Mouse (Mus musculus) liver, embryonic 12.5 days (tissue): ENCODE measurements around the gene Tcf12. TPM values are rescaled to one million over a fixed set of nuclear protein-coding genes. Genes with fewer than 3 reads are reported as not detected.
A peak's percentile ranks its signal among the peaks of the same experiment; 100 is the strongest.

Experiments used
- ATAC-seq: fragments of 200-750 bp; cut with Nextera tagmentation; 2 replicates; pipeline ENCODE4 v1.8.0; 2017; ENCODE audit warnings: moderate number of reproducible peaks, mild to moderate bottlenecking, moderate library complexity
- H3K27ac ChIP-seq: fragments of 300-500 bp; sonication (generic); 2 replicates; pipeline ENCODE4 v1.5.1; 2016; ENCODE audit warnings: mild to moderate bottlenecking
- H3K27me3 ChIP-seq: fragments of 300-500 bp; sonication (generic); replicated peaks from 2 replicates; pipeline ENCODE4 v1.6.1; 2016; ENCODE audit warnings: mild to moderate bottlenecking, moderate library complexity
- H3K36me3 ChIP-seq: fragments of 300-500 bp; sonication (generic); 2 replicates; pipeline ENCODE4 v1.6.1; 2016; ENCODE audit warnings: mild to moderate bottlenecking, moderate library complexity
- H3K4me1 ChIP-seq: fragments of 300-500 bp; sonication (generic); 2 replicates; pipeline ENCODE4 v1.6.1; 2016
- H3K4me2 ChIP-seq: fragments of 300-500 bp; sonication (generic); 2 replicates; pipeline ENCODE4 v1.6.1; 2016; ENCODE audit warnings: mild to moderate bottlenecking, moderate library complexity
- H3K4me3 ChIP-seq: fragments of 300-500 bp; sonication (generic); 2 replicates; pipeline ENCODE4 v1.5.1; 2016; ENCODE audit warnings: mild to moderate bottlenecking, moderate library complexity
- H3K9ac ChIP-seq: fragments of 300-500 bp; sonication (generic); 2 replicates; pipeline ENCODE4 v1.6.1; 2016; ENCODE audit warnings: mild to moderate bottlenecking, moderate library complexity
- H3K9me3 ChIP-seq: fragments of 300-500 bp; sonication (generic); replicated peaks from 2 replicates; pipeline ENCODE4 v1.6.1; 2016; ENCODE audit warnings: mild to moderate bottlenecking, moderate library complexity
- WGBS: fragments of 180-500 bp; shearing (Covaris S2); methylation state at CpG from one replicate; pipeline ENCODE4 v1.1.7; 2016; ENCODE audit not compliant: insufficient replicate concordance; 5-methylcytosine and 5-hydroxymethylcytosine counted together
- microRNA-seq: library from miRNA; unstranded; fragments of <30 nt; microRNA quantifications from one replicate; pipeline ENCODE4, GENCODE M21; 2017
- polyA plus RNA-seq: library from polyadenylated mRNA; unstranded; fragments of >200 nt; fragmentation: Nextera tagmentation; extraction: Ambion mirVana; gene quantifications from 2 replicates; pipeline ENCODE4 v1.2.1, GENCODE M21; 2016

Tcf12 gene
- polyA plus RNA-seq, 1 experiment from 2014 or later = 19.9 TPM

DNA sequence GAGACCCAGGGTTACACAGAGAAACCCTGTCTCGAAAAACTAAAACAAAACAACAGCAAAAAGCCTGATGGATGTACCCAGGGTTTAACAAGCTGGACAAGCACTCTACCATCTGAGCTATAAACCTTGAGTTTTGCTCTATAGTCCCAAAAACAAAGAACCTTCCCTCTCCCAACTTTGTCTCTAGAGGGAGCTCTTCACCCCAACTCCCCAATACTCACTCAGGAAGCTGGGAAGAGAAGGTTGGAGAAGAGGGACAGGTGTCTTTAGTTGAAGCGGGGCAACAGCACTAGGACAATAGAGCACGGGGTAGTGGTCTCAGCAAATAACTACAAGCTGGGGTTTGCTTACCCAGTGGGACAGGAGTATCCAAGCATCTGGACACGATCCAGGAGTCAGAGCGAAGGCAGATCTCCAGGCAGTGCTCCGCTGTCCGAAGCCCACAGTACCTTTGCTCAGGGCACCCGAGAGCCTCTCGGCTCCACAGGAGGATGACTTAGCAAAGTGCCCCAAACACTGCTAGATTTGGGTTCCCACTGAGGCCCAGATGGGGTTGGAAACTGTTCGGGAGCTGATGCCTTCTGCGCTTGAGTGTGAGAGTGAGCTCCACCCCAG lies 302.9 kb downstream of the Tcf12 start:
- Histone ChIP-seq H3K4me2 (peak overlapping the region; percentile 28; the same call in 1 of the 2 replicates), H3K4me3 (no peak overlapping the region), H3K27ac (no peak overlapping the region), H3K27me3 (peaks cover 14% of the 10 kb centered on the region; the same call in 1 of the 2 replicates), H3K4me1 (no peaks in the 10 kb centered on the region), H3K36me3 (no peaks in the 10 kb centered on the region), H3K9me3 (no peaks in the 10 kb centered on the region), H3K9ac (no peak overlapping the region)
- ATAC-seq = no peak
- 36% methylated on average over 11 of the region's 11 CpGs for WGBS

DNA sequence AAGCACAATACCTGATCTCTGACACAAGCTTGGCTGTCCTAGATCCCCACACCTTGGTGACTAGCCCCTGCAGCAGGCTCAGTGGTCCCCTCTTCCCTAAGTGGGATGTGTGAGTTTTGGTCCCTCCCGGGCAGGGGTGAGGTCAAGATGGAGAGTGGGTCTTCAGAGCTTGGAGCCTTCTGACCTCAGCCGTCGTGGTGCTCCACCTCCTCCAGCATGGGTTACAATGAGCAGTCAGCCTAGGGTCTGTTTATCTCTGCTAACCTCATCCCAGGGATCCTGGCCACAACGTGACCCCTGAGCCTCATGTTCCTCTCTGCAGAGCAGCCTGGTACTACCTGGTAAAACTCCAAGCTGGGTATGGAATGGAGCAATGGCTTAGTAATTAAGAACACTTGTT lies 303.9 kb downstream of the Tcf12 start:
- Histone ChIP-seq H3K27ac (no peak overlapping the region), H3K36me3 (no peaks in the 10 kb centered on the region), H3K4me3 (no peak overlapping the region), H3K9ac (no peak overlapping the region), H3K4me1 (no peaks in the 10 kb centered on the region), H3K27me3 (peaks cover 16% of the 10 kb centered on the region; the same call in 1 of the 2 replicates), H3K4me2 (no peak overlapping the region), H3K9me3 (no peaks in the 10 kb centered on the region)
- ATAC-seq = no peak
- 48% methylated on average over 4 of the region's 4 CpGs for WGBS

DNA sequence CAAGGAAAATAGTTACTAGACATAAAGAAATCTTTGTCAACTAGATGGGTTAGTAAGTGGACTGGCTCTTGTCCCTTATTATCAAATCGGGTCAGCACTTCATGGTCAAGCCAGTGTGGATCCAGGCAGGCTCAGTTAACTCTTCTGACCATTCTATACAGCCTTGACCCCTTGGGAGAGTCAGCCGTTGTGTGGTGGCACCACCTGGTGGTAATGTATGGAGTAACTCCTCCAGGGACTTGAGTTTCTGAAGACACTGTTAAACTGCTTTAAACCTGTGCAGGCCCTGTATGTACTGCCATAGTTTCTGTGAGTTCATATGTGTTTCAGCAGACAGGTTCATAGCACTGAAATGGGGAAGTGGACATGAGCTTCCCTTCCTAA lies 305.3 kb downstream of the Tcf12 start:
- Histone ChIP-seq H3K27me3 (peaks cover 21% of the 10 kb centered on the region; the same call in 1 of the 2 replicates), H3K9ac (no peak overlapping the region), H3K4me3 (no peak overlapping the region), H3K27ac (no peak overlapping the region), H3K36me3 (no peaks in the 10 kb centered on the region), H3K4me1 (no peaks in the 10 kb centered on the region), H3K9me3 (no peaks in the 10 kb centered on the region), H3K4me2 (no peak overlapping the region)
- peak; percentile 27; the same call in 1 of the 2 replicates for ATAC-seq
- WGBS = 0% methylated on average over 2 of the region's 2 CpGs

DNA sequence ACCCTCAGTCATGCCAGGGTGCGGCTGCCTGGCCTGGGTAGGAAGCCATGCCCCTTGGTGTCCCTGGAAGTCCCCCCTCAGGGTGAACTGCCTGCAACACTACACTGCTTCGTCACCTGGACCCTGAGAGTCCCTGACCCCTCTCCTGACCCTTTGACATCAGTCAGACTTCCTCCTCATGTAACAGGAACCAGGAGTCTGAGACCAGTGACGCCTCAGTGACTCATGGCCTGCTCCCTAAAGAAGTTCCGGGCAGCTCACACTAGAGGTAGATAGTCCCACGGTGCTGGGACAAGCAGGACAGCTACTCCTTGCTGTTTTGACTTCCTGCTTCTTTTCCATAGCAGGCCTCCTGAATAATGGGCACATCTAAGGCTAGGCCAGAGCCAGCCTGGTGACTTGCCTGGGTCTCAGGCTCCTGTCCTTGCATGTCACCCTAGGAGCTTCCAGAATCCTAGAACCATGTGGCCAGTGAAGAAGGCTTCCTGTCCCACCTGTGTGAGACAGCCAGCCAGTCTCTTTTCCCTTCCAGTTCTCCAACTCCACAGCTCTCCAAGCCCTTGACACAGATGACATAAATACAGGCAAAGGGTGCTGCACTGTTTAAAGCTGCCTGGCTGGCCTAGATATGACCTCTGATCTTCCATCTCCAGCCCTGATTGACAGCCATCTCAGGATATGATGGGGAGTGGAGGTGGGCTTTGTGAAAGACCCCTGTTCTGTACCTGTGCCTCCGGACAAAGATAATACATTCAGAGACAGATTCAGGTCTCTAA lies 305.8 kb downstream of the Tcf12 start:
- no peaks in the 10 kb centered on the region for H3K4me1 ChIP-seq
- ATAC-seq = no peak
- 48% methylated on average over 6 of the region's 6 CpGs for WGBS
- H3K27me3 ChIP-seq = peaks cover 17% of the 10 kb centered on the region; the same call in 1 of the 2 replicates
- H3K4me3 ChIP-seq = no peak overlapping the region
- H3K36me3 ChIP-seq = no peaks in the 10 kb centered on the region
- no peak overlapping the region for H3K4me2 ChIP-seq
- no peak overlapping the region for H3K9ac ChIP-seq
- H3K27ac ChIP-seq = no peak overlapping the region
- no peaks in the 10 kb centered on the region for H3K9me3 ChIP-seq

DNA sequence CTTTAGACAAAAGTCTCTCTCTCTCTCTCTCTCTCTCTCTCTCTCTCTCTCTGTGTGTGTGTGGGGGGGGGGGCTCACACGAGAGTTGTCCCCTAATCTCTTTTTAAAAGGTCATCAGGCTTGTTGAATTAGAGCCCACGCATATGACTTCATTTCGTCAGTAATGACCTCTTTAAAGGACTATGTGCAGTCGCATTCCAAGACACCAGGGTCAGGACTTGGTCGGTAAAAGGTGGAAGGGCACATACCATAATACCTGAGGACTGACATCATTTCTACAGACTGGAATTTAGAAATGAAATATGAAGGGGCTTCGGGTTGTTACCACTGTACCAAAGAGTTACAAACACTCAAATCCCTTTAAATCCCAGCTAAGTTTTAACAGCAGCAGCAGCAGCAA lies 307.6 kb downstream of the Tcf12 start:
- no peaks in the 10 kb centered on the region for H3K4me1 ChIP-seq
- no peaks in the 10 kb centered on the region for H3K9me3 ChIP-seq
- ATAC-seq = no peak
- H3K27me3 ChIP-seq = peaks cover 13% of the 10 kb centered on the region; the same call in 1 of the 2 replicates
- no peak overlapping the region for H3K9ac ChIP-seq
- no peak overlapping the region for H3K4me2 ChIP-seq
- no peak overlapping the region for H3K4me3 ChIP-seq
- H3K36me3 ChIP-seq = no peaks in the 10 kb centered on the region
- 46% methylated on average over 6 of the region's 6 CpGs for WGBS
- no peak overlapping the region for H3K27ac ChIP-seq

DNA sequence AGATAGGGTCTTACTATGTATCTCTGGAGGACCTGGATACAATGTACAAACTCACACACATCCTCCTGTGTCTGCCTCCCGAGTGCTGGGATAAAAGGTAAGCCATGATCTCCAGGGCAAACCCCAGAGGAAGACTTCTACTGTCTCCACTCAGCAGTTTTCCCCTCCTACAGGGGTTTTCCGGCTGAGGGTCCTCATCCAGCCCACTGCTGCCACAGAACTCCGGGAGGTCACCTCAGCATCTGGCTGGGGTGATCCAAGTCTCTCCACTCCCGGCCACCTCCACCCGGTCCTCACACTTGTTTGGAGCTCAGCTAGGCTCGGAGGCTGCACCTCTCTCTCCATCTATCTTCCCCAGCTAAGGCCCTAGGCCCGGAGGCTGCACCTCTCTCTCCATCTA lies 308.4 kb downstream of the Tcf12 start:
- Histone ChIP-seq H3K4me1 (no peaks in the 10 kb centered on the region), H3K9ac (no peak overlapping the region), H3K4me2 (no peak overlapping the region), H3K4me3 (no peak overlapping the region), H3K9me3 (no peaks in the 10 kb centered on the region), H3K27ac (no peak overlapping the region), H3K27me3 (0 out of 2 replicates have a peak, but pooled peaks cover 9% of the 10 kb centered on the region), H3K36me3 (no peaks in the 10 kb centered on the region)
- ATAC-seq = no peak
- WGBS = 55% methylated on average over 7 of the region's 7 CpGs

DNA sequence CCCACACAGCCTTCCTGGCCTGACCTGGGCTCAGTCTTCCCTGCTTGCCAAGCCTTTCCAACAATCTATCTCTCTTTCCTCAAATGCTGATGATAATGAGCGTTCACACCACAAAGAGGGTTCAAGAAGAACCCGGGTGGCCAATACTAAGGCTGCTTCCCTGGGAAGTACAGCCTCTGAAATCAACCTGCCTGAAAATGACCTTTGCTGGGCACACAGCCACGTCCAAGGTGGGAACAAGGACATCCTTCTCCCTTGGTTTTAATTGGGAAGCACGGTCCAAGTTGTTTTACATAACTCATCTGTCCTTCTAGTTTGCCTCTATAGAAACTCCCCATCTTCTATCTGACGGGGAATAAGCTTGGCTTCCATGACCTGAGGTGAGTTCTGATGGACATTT lies 312.1 kb downstream of the Tcf12 start:
- WGBS = 71% methylated on average over 5 of the region's 5 CpGs
- Histone ChIP-seq H3K9ac (no peak overlapping the region), H3K4me1 (no peaks in the 10 kb centered on the region), H3K27ac (no peak overlapping the region), H3K27me3 (0 out of 2 replicates have a peak, but pooled peaks cover 12% of the 10 kb centered on the region), H3K4me3 (no peak overlapping the region), H3K36me3 (no peaks in the 10 kb centered on the region), H3K4me2 (no peak overlapping the region), H3K9me3 (no peaks in the 10 kb centered on the region)
- no peak for ATAC-seq

DNA sequence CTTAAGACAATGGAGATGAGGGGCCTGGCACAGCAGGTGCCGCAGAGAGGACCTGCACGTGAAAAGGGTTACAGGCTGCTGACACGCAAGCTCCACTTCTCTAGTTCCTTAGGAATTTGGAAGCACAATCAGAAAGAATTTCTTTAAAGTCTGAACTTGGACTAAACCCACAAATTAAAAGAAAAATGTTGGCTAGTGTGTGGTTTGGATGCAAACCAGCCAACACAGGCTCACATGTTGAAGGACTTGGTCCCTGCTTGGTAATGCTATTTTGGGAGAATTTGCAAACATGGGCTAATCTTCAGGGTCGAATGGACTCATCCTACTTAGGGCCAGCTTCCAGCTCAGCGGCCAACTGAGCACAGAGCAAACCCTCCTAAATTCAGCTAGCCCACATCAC lies 313.5 kb downstream of the Tcf12 start:
- H3K9me3 ChIP-seq = no peaks in the 10 kb centered on the region
- H3K27me3 ChIP-seq = 0 out of 2 replicates have a peak, but pooled peaks cover 9% of the 10 kb centered on the region
- H3K9ac ChIP-seq = no peak overlapping the region
- no peaks in the 10 kb centered on the region for H3K36me3 ChIP-seq
- 58% methylated on average over 5 of the region's 5 CpGs for WGBS
- H3K27ac ChIP-seq = no peak overlapping the region
- no peaks in the 10 kb centered on the region for H3K4me1 ChIP-seq
- H3K4me2 ChIP-seq = no peak overlapping the region
- no peak overlapping the region for H3K4me3 ChIP-seq
- ATAC-seq = no peak

Small RNA genes within 50 kb of the gene (microRNA-seq; reads per million reads assigned to microRNA genes)
- gene Gm27450 = not detected

Other genes starting within 250 kb of the Tcf12 start
- 23.1 and 23.4 TPM in 2 replicates for gene Zfp280d, start 163.0 kb upstream of the Tcf12 start, polyA plus RNA-seq